8 mouse cellular contexts compared by ENCODE assay signal in the genomic region with DNA sequence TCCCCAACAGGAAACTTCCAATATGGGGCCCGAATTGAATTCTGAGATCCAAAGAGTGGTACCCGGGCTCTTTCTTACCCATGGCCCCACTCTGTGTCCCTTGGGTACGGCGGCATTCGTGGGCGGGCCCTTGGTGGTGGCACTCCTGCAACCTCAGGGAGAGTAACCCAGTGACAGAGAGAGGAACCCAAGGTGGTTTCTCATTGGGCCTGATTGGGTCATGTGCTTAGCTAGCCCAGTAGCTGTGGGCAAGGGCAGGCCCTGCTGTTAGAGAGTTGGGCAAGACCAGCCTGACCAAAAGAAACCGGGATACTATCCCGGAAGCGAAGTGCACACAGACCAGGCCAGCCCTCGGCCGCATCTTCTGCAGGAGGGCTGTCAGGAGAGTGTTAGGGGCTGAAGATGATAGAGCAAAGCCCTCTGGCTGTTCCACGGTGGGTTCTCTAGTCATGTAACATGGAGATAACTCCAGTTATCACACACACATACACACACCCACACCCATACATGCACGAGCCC. TPM values are rescaled to one million over a fixed set of nuclear protein-coding genes. Genes with fewer than 3 reads are reported as not detected.
A peak's percentile ranks its signal among the peaks of the same experiment; 100 is the strongest.
DNase-seq lines count a peak whose midpoint lies in the region; ATAC-seq lines count a peak whose summit lies in the region.

No protein-coding gene starts in this region.

- H3K9ac ChIP-seq in embryonic facial prominence, embryonic 12.5 days, result no peak overlapping the region
- H3K9ac ChIP-seq in heart, embryonic 12.5 days, result peak overlapping the region; percentile 57
- H3K9ac ChIP-seq in kidney, embryonic 14.5 days (ENCODE audit: low read depth, low read length), result peak overlapping the region; percentile 37; the same call in 1 of the 2 replicates

- 8% methylated on average over 13 of the region's 13 CpGs for WGBS in embryonic facial prominence, embryonic 12.5 days
- WGBS in heart, embryonic 12.5 days, result 5% methylated on average over 13 of the region's 13 CpGs
- WGBS in kidney, embryonic 14.5 days, result 8% methylated on average over 13 of the region's 13 CpGs

- H3K27me3 ChIP-seq in embryonic facial prominence, embryonic 12.5 days, result no peaks in the 10 kb centered on the region
- no peaks in the 10 kb centered on the region for H3K27me3 ChIP-seq in heart, embryonic 12.5 days (replicated peaks)
- H3K27me3 ChIP-seq in kidney, embryonic 14.5 days (ENCODE audit: control insufficient read depth, insufficient read depth, low read length), result no peaks in the 10 kb centered on the region

- H3K4me1 ChIP-seq in embryonic facial prominence, embryonic 12.5 days, result peaks cover 37% of the 10 kb centered on the region
- H3K4me1 ChIP-seq in heart, embryonic 12.5 days (replicated peaks), result peaks cover 39% of the 10 kb centered on the region
- peaks cover 35% of the 10 kb centered on the region for H3K4me1 ChIP-seq in kidney, embryonic 14.5 days (ENCODE audit: control insufficient read depth, insufficient read depth, low read length)

- H3K4me3 ChIP-seq in embryonic facial prominence, embryonic 12.5 days, result peak overlapping the region; percentile 1; the same call in 1 of the 2 replicates
- peak overlapping the region; percentile 22 for H3K4me3 ChIP-seq in heart, embryonic 12.5 days
- H3K4me3 ChIP-seq in kidney, embryonic 14.5 days (ENCODE audit: low read length), result peak overlapping the region; percentile 12; the same call in 1 of the 2 replicates

- peak overlapping the region; percentile 32 for H3K4me2 ChIP-seq in embryonic facial prominence, embryonic 12.5 days (replicated peaks)
- peak overlapping the region; percentile 64 for H3K4me2 ChIP-seq in heart, embryonic 12.5 days
- H3K4me2 ChIP-seq in kidney, embryonic 14.5 days (replicated peaks; ENCODE audit: low read depth, low read length), result peak overlapping the region; percentile 38

- peak overlapping the region; percentile 91 for H3K27ac ChIP-seq in embryonic facial prominence, embryonic 12.5 days
- H3K27ac ChIP-seq in heart, embryonic 12.5 days (ENCODE audit: poor library complexity, severe bottlenecking), result peak overlapping the region; percentile 72
- H3K27ac ChIP-seq in kidney, embryonic 14.5 days (ENCODE audit: low read depth, low read length), result peak overlapping the region; percentile 92

- 0 out of 2 replicates have a peak, but pooled peaks have one; percentile 2 for ATAC-seq in embryonic facial prominence, embryonic 12.5 days (ENCODE audit: insufficient number of reproducible peaks, insufficient read depth, low FRiP score, low TSS enrichment)
- peak; percentile 72; the same call in 1 of the 2 replicates for ATAC-seq in heart, embryonic 12.5 days (ENCODE audit: insufficient number of reproducible peaks, low FRiP score)
- ATAC-seq in kidney, embryonic 14.5 days (ENCODE audit: low FRiP score, low TSS enrichment), result peak; percentile 68; the same call in 1 of the 2 replicates

- peaks cover 4% of the 10 kb centered on the region; the same call in 1 of the 2 replicates for H3K36me3 ChIP-seq in embryonic facial prominence, embryonic 12.5 days
- peaks cover 19% of the 10 kb centered on the region for H3K36me3 ChIP-seq in heart, embryonic 12.5 days
- no peaks in the 10 kb centered on the region for H3K36me3 ChIP-seq in kidney, embryonic 14.5 days (ENCODE audit: control insufficient read depth, insufficient read depth, low read length)

- intact Hi-C loops in left cerebral cortex, postnatal 4 days (cut with DNase I), result no loop called here

- peak; percentile 17 for DNase-seq in left cerebral cortex, adult 11 months (ENCODE audit: low spot score)
- DNase-seq in left cerebral cortex, postnatal 4 days, result no peak
- DNase-seq in lung, postnatal 10 days, result peak; percentile 82
- peak; percentile 68 for DNase-seq in ovary, postnatal 36 days (ENCODE audit: low spot score)
- DNase-seq in left cerebral cortex, adult 8-10 months (ENCODE audit: low spot score in 2 of 2), result no peak

- H3K9me3 ChIP-seq in embryonic facial prominence, embryonic 12.5 days, result no peaks in the 10 kb centered on the region
- no peaks in the 10 kb centered on the region for H3K9me3 ChIP-seq in heart, embryonic 12.5 days (replicated peaks)
- no peaks in the 10 kb centered on the region for H3K9me3 ChIP-seq in kidney, embryonic 14.5 days (ENCODE audit: control insufficient read depth, low read length)

RNA-seq across cellular contexts. Expression of a gene that starts 36.7 kb away (rescaled TPM):
- 100 to 1,000 TPM; 146 to 147 TPM for total RNA-seq in left cerebral cortex, postnatal 4 days (2021)
- polyA plus RNA-seq in embryonic facial prominence, embryonic 12.5 days (2016; fragmentation: Nextera tagmentation; extraction: Ambion mirVana), result 10.9 and 20.4 TPM in 2 replicates
- 9.1 and 11.2 TPM in 2 replicates for polyA plus RNA-seq in heart, embryonic 12.5 days (2016; fragmentation: Nextera tagmentation; extraction: Ambion mirVana)
- 3.8 and 4.0 TPM in 2 replicates for polyA plus RNA-seq in kidney, embryonic 14.5 days (2014; fragmentation: Nextera tagmentation; extraction: Ambion mirVana)
- 10 to 100 TPM; 65.9 to 78.9 (median 72.1) TPM for total RNA-seq in left cerebral cortex, adult 8-10 months (2022)

RNA-seq across cellular contexts. Expression of a gene that starts 59.9 kb away (rescaled TPM):
- 10 to 100 TPM; 28.5 to 33.7 TPM for total RNA-seq in left cerebral cortex, postnatal 4 days (2021)
- polyA plus RNA-seq in embryonic facial prominence, embryonic 12.5 days (2016; fragmentation: Nextera tagmentation; extraction: Ambion mirVana), result 23.1 and 26.5 TPM in 2 replicates
- polyA plus RNA-seq in heart, embryonic 12.5 days (2016; fragmentation: Nextera tagmentation; extraction: Ambion mirVana), result 15.0 and 15.5 TPM in 2 replicates
- 29.9 and 35.7 TPM in 2 replicates for polyA plus RNA-seq in kidney, embryonic 14.5 days (2014; fragmentation: Nextera tagmentation; extraction: Ambion mirVana)
- total RNA-seq in left cerebral cortex, adult 8-10 months (2022), result 10 to 100 TPM; 33.4 to 47.7 (median 40.3) TPM

Comparison
In these comparisons a context has a peak if more than half of its experiments do, and no peak if none do; other contexts are left out.
1. DNase-seq: peak in left cerebral cortex, adult 11 months (single experiment), lung, postnatal 10 days (single experiment) and ovary, postnatal 36 days (single experiment); none in left cerebral cortex, postnatal 4 days (single experiment) and left cerebral cortex, adult 8-10 months (0 of 2).
2. ATAC-seq: peak in every context shown above with its lines; median percentile 72 in heart, embryonic 12.5 days; 68 in kidney, embryonic 14.5 days; 2 in embryonic facial prominence, embryonic 12.5 days.
3. Peak in every context shown above with its lines, with median percentiles within 50 percentile points of each other: H3K27ac ChIP-seq, H3K4me2 ChIP-seq and H3K4me3 ChIP-seq.